Mouse (Mus musculus) cerebellum, adult 2 months (tissue): ENCODE measurements around the gene Aagab.

ENCODE experiments used
- CTCF ChIP-seq: fragments of 200-500 bp; IDR thresholded peaks from 2 replicates; pipeline ENCODE4 v1.5.1; 2011; ENCODE audit warnings: low read depth, mild to moderate bottlenecking, control low read depth, low read length, moderate library complexity, borderline replicate concordance; ENCODE audit not compliant: insufficient read depth
- POLR2A ChIP-seq: fragments of 200-500 bp; IDR thresholded peaks from 2 replicates; pipeline ENCODE4 v1.6.1; 2011; ENCODE audit warnings: low read length, control low read depth, borderline replicate concordance; ENCODE audit not compliant: insufficient read depth

DNA sequence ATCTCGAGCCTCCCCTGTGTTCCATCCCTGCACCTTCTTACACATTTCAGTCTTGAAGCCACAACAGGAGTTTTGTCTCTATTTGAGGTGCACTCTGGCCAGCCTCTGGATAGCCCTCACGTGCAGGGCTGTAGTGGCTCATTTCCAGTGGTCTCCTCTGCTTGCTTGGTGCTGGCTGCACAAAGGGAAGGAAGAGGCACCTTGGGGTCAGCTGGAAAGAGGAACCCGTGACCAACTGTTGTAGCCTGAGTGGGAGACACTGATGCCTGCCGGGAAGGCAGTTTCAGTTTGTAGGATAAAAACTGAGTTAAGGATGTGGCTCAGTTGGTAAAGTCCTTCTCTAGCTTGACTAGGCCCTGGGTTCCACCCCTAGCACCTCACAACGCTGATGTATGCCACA lies 9.5 kb downstream of the Aagab start:
- TF ChIP-seq CTCF (no peak), POLR2A (no peak)
